Mouse (Mus musculus): ENCODE measurements at regions not wholly inside any gene's neighbourhood (a gene's known extent, or its start where the extent isn't known, plus 50 kb on each side); places are given as distances from the start of the nearest gene placed in this dataset.

DNA sequence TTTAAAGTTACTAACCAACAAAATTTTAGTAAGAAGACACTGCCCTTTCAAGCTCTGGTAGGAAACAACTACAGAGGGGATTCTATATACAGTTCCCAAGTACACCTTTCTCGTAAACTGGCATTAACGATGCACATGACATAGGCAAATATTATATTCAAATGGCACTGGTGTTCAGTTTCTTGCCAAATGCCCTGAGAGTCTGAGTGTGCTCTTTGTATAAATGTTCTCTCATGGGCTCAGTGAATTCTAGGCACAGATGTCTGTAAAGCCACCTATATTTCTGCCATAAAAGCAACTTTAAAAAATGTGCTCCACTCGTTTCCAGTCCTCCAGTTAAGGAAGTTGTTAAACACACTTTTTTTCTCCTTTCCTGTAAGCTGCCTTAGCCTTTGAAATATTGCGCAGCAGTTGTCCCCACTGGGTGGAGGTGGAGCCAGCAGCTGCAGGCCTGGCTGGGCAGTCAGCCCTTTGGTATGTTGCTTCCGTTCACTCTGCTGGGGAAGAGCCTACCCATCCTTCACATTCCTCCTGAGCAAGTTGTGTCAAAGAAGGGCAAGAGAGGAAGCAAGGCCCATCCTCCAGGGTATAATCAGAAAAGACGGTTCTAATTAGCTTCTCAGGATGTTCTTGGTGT lies 347.4 kb upstream of the Actbl2 start:
- TF ChIP-seq CTCF (conservative IDR thresholded peaks at IDR 0.05; ENCODE audit: insufficient read depth, insufficient read length, low read depth, low read length) (no peak), POLR2A (IDR thresholded peaks at IDR 0.05; ENCODE audit: low read depth, low read length) (no peak)

Measured in kidney, adult 2 months (tissue).